Mouse (Mus musculus): Measurements from ENCODE around the gene Ybey. TPM values are rescaled to one million over a fixed set of nuclear protein-coding genes. Genes with fewer than 3 reads are reported as not detected.

Ybey gene
- polyA plus RNA-seq, 1 experiment from 2014 or later, result 8.3 TPM

- DNase-seq (ENCODE audit: low spot score), result no peak
- Histone ChIP-seq H3K27ac (no peak overlapping the region), H3K4me3 (no peak overlapping the region), H3K36me3 (peaks cover 97% of the 10 kb centered on the region), H3K4me1 (no peaks in the 10 kb centered on the region), H3K27me3 (ENCODE audit: insufficient read depth, poor library complexity, severe bottlenecking) (no peaks in the 10 kb centered on the region), H3K9me3 (no peaks in the 10 kb centered on the region)
- 93% methylated on average over 7 of the region's 7 CpGs for WGBS
Measured at GRCm38 (mm10) chr10:76425674-76426073, 43.2 kb downstream of the Ybey start.

GRCm38 (mm10) chr10:76416811-76417210 lies 52.1 kb downstream of the Ybey start:
- no peak for DNase-seq (ENCODE audit: low spot score)
- WGBS, result 71% methylated on average over 12 of the region's 12 CpGs
- H3K27me3 ChIP-seq (ENCODE audit: insufficient read depth, poor library complexity, severe bottlenecking), result no peaks in the 10 kb centered on the region
- H3K4me3 ChIP-seq, result no peak overlapping the region
- peak overlapping the region; percentile 2; the same call in 1 of the 2 replicates for H3K27ac ChIP-seq
- 0 out of 2 replicates have a peak, but pooled peaks cover 7% of the 10 kb centered on the region for H3K4me1 ChIP-seq
- peaks cover 91% of the 10 kb centered on the region for H3K36me3 ChIP-seq
- no peaks in the 10 kb centered on the region for H3K9me3 ChIP-seq

Other genes starting within 250 kb of the Ybey start
- gene Prmt2, start 231.2 kb downstream of the Ybey start, polyA plus RNA-seq (2016; fragmentation: Nextera tagmentation; extraction: Ambion mirVana), result 57.3 and 63.0 TPM in 2 replicates
- gene S100b, start 215.3 kb downstream of the Ybey start, polyA plus RNA-seq (2016; fragmentation: Nextera tagmentation; extraction: Ambion mirVana), result 0.10 and 0.11 TPM in 2 replicates
- gene Dip2a, start 123.8 kb downstream of the Ybey start, polyA plus RNA-seq (2016; fragmentation: Nextera tagmentation; extraction: Ambion mirVana), result 8.0 and 9.1 TPM in 2 replicates
- gene AC141477.1, start 28.7 kb downstream of the Ybey start, polyA plus RNA-seq (2016; fragmentation: Nextera tagmentation; extraction: Ambion mirVana), result not detected in 2 replicates
- 14.9 and 15.1 TPM in 2 replicates for gene Pcnt, start 26.3 kb downstream of the Ybey start, polyA plus RNA-seq (2016; fragmentation: Nextera tagmentation; extraction: Ambion mirVana)
- gene 2610028H24Rik, start 20.0 kb downstream of the Ybey start, polyA plus RNA-seq (2016; fragmentation: Nextera tagmentation; extraction: Ambion mirVana), result not detected in 2 replicates
- 43.0 and 49.9 TPM in 2 replicates for gene Mcm3ap, start 187 bp downstream of the Ybey start, polyA plus RNA-seq (2016; fragmentation: Nextera tagmentation; extraction: Ambion mirVana)
- 19.8 and 34.7 TPM in 2 replicates for gene Lss, start 62.5 kb upstream of the Ybey start, polyA plus RNA-seq (2016; fragmentation: Nextera tagmentation; extraction: Ambion mirVana)
- gene Spatc1l, start 93.2 kb upstream of the Ybey start, polyA plus RNA-seq (2016; fragmentation: Nextera tagmentation; extraction: Ambion mirVana), result 0.29 TPM in 1 of 2 replicates, not detected in the other
- gene Ftcd, start 106.5 kb upstream of the Ybey start, polyA plus RNA-seq (2016; fragmentation: Nextera tagmentation; extraction: Ambion mirVana), result 4.2 and 5.2 TPM in 2 replicates
- gene Col6a2, start 154.5 kb upstream of the Ybey start, polyA plus RNA-seq (2016; fragmentation: Nextera tagmentation; extraction: Ambion mirVana), result 17.1 and 19.7 TPM in 2 replicates